Mouse (Mus musculus): ENCODE measurements around the gene Zfp334. TPM values are rescaled to one million over a fixed set of nuclear protein-coding genes. Genes with fewer than 3 reads are reported as not detected.

The Zfp334 gene
- total RNA-seq (2017) = 0.25 TPM in 1 of 2 replicates, not detected in the other

DNA sequence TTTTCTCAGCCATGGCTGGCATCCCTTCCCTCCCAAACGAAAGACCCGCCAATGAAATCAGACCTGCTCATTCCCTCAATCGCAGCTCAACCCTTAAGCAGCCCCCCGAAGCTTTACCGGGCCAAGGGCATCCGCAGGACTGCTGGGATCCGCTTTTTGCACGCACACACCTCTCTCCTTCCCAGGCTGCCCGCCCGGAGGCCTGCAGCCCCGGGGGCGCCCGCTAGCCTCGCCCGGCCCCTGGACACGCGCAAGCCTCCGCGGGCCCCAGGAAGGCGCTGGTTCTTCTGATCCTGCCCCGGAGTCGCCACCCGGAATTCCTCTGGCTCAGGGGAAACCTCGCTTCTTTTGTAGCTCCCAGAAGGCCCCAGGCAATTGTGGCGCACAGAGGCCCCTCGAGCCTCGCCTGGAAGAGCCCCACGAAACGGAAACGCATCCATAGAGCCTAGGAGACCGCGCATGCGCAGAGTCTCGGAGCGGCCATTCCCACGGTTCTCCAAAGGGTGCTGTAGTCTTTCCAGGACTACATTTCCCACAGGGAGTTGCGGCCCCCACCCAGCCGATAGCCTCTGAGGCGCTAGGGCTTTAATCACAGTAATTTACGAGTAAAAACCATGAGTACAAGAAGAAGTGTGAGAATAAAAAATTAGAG lies at the start of gene Zfp334:
Gene Zfp334, minus strand, starts transcription at position 416 of the 652 bp plus-strand sequence.
- ATAC-seq (replicated peaks in 1 of 2; ENCODE audit: insufficient read depth in 1 of 2, low FRiP score in 2 of 2, low TSS enrichment in 1 of 2, low read depth in 1 of 2, poor library complexity in 2 of 2, severe bottlenecking in 2 of 2) = no peak

DNA sequence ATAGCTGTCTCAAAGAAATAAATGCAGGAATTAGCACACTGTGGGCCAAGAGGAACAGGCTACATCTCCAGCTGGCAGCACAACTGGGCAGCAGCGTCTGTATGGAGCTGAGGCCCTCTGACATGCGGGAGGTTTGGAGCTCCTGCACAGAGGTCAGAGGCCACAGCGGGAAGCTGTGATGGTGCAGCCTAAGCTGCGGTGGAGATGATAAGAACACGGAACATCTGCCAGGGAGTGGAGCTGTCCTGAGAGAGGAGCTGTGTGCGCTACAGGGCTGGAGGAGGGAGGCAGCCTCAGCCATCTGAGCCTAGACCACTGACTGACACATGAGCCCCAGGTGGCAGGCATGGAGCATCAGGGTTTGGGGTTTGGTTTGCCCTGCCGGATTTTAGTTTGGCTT lies 40.6 kb upstream of the Zfp334 start:
- no peak for ATAC-seq (replicated peaks in 1 of 2; ENCODE audit: insufficient read depth in 1 of 2, low FRiP score in 2 of 2, low TSS enrichment in 1 of 2, low read depth in 1 of 2, poor library complexity in 2 of 2, severe bottlenecking in 2 of 2)

DNA sequence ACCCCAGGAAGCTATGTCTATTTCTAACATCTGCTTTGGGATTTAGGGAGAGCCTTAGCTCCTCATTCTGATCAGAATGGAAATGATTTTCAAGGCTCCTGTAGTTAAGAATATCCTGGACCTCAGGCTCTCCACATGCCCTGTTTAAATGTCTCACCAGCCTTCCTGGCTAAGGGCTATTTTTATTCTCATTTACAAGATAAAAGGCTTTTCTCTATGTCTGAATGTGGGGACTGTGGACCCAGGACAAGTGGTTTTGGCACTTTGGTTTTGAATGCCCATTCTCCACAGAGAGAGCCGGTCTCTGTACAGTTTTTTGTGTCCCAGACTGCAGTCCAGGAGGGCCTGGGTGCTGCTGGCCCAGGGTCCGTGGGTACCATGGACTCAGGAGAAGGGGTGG lies 32.1 kb upstream of the Zfp334 start:
- no peak for ATAC-seq (replicated peaks in 1 of 2; ENCODE audit: insufficient read depth in 1 of 2, low FRiP score in 2 of 2, low TSS enrichment in 1 of 2, low read depth in 1 of 2, poor library complexity in 2 of 2, severe bottlenecking in 2 of 2)

DNA sequence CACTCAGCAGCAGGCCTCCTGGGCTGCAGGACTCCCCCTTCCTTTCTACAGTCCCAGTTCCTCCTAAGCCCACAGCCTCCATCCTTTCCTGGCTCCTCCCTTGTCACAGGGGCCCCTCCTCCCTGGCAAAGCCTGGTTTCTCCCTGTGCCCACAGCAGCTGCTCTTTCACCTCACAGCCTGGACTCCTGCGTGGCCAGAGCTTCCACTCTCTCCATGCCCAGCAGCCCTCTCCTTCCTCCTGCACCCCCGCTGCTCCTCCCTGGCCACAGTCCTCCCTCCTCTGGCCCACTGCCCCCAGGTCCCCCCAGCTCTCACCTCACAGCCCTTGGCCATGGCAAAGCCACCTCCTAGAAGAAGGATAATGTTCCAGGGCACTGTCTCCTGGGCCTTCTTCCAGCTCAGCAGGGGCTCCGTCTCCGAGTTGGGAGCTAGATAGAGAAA lies 31.6 kb upstream of the Zfp334 start:
- 0 out of 4 replicates have a peak, but pooled peaks of 1 of the 2 experiments have one; percentile 29 for ATAC-seq (replicated peaks in 1 of 2; ENCODE audit: insufficient read depth in 1 of 2, low FRiP score in 2 of 2, low TSS enrichment in 1 of 2, low read depth in 1 of 2, poor library complexity in 2 of 2, severe bottlenecking in 2 of 2)

DNA sequence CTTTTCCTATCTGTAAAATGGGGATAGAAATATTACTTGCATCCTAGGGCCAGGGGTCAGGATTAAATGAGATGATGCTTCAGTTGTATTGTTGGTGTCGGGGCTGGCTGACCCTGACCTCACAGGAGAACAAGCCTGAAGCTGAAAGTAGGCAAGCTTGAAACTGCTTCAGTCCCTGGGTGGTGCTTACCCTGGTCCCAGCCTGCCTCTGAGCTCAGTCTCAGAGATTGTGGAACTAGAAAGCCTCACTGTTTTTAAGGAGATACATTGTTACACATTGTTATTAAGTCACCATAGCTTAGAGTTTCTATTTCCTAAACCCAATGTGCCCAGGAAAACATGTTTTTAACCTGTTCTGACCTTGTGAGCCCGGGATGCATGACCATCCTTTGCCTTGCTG lies 30.5 kb upstream of the Zfp334 start:
- ATAC-seq (replicated peaks in 1 of 2; ENCODE audit: insufficient read depth in 1 of 2, low FRiP score in 2 of 2, low TSS enrichment in 1 of 2, low read depth in 1 of 2, poor library complexity in 2 of 2, severe bottlenecking in 2 of 2) = no peak

DNA sequence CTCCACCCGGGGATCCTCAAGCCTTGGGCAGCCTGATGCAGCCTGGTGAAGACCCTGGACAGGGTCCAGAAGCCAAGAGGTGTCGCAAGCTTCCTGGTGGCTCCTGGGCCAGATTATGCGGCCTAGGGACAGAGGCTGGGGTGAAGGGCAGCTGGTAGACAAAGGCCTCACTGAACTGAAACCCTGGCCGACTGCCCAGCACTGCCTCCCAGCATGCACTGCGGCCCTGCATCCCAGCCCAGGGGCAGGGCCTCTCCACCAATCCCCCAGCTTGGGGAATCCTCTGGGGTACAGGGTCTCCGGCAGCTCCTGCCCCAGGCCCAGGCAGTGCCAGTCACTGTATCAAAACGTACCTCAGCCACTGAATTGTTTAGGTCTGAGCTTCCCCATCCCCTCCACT lies 29.2 kb upstream of the Zfp334 start:
- no peak for ATAC-seq (replicated peaks in 1 of 2; ENCODE audit: insufficient read depth in 1 of 2, low FRiP score in 2 of 2, low TSS enrichment in 1 of 2, low read depth in 1 of 2, poor library complexity in 2 of 2, severe bottlenecking in 2 of 2)

DNA sequence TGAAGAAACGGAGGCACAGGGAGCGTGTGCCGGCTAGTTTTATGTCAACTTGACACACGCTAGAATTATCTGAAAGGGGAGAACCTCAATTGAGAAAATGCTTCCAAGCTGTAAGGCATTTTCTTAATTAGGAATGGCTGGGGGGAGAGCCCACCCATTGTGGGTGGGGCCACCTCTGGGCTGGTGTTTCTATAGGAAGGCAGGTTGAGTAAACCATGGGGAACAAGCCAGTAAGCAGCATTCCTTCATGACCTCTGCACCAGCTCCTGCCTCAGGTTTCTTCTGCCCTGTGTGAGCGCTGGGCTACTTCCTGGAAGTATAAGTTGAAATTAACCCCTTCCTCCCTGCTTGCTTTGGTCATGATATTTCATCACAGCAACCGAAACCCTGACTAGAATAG lies 27.7 kb upstream of the Zfp334 start:
- ATAC-seq (replicated peaks in 1 of 2; ENCODE audit: insufficient read depth in 1 of 2, low FRiP score in 2 of 2, low TSS enrichment in 1 of 2, low read depth in 1 of 2, poor library complexity in 2 of 2, severe bottlenecking in 2 of 2) = no peak

DNA sequence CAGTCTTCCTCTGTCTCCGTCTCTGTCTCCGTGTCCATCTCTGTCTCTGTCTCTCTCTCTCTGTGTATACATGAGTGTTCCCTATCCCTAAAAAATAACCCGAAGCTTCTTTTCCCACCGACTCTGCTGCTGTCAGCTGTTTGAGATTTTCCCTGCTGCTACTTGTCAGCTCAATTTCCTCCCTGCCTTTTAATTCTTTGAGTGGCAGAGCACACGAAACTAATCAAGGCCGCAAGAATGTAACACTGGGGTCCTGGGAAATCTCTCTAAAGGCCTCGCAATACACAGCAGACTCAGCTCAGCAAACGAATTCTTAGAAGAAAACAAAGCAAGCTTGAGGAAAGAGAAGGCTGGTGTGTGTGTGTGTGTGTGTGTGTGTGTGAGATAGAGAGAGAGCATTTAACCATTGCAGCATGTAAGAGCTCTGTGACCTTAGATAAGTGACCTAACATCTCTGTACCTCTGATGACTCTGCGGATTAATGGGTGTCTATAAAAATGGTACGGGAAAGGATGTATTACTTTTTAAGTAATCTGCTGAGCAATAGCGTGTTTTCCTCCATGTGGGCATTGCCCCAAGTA lies 27.2 kb upstream of the Zfp334 start:
- no peak for ATAC-seq (replicated peaks in 1 of 2; ENCODE audit: insufficient read depth in 1 of 2, low FRiP score in 2 of 2, low TSS enrichment in 1 of 2, low read depth in 1 of 2, poor library complexity in 2 of 2, severe bottlenecking in 2 of 2)

DNA sequence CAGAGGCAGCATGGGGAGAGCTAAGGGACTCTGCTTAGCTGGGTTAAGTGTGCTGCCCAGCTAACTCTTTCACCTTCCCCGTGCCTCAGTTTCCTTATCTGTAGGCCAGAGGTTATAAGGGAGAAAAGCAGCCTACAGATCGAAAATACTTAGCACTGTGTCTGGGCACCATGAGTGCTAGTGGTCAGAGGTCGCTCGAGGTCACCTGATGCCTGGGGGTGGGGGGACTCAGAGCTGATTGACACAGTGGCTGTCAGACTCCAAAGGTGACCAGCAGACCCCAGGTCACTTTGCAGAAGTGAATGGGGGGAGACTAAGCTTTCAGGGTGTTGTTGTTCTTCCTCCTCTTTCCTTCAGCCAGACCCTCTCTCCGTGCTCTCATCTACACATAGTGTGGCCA lies 26.3 kb upstream of the Zfp334 start:
- no peak for ATAC-seq (replicated peaks in 1 of 2; ENCODE audit: insufficient read depth in 1 of 2, low FRiP score in 2 of 2, low TSS enrichment in 1 of 2, low read depth in 1 of 2, poor library complexity in 2 of 2, severe bottlenecking in 2 of 2)

DNA sequence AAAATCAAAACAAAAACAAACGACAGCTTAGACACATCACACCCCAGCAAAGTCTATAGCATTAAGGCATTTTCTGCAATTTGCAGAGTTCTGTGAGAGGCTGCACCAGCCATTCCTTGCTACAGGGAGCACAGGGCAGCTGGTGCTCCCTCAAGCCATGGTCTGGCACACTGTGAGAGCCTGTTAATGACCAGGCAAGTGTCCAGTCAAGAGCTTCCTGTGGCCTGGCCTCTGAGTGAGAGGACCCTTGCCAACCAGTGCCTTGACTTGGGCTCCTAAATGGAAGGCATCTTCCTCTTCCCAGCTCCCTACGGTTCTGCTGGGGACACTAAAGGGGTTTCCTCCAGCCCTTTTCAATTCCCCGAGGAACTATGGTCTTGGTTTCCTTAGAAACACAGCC lies 25.8 kb upstream of the Zfp334 start:
- ATAC-seq (replicated peaks in 1 of 2; ENCODE audit: insufficient read depth in 1 of 2, low FRiP score in 2 of 2, low TSS enrichment in 1 of 2, low read depth in 1 of 2, poor library complexity in 2 of 2, severe bottlenecking in 2 of 2) = no peak

DNA sequence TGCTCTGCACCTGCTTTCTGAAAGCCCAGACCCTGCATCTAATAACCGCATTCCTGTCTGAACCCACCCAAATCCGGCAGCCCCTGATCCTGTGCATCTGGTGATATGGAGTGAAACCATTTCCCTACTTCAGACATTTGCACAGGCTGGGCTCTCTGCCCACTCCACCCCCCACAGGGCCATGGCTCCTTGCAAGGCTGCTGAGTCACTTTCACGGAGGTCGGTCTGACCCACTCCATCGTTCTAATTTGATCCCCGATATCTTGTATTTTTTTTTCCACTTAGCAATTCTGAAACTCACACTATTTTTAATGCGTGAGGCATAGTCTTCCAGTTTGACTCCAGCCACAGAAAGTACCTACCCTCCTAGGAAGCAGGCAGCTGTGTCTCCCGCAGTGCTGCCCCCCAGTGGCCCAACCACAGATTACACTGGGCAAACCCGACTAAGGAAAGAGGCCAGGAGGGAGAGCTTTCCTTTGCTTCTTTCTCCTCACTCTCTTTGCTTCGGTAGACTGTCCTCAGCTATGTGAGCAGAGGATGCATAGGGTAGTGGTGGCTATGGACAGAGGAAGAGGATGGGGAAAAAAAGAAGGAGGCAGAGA lies 19.7 kb upstream of the Zfp334 start:
- ATAC-seq (replicated peaks in 1 of 2; ENCODE audit: insufficient read depth in 1 of 2, low FRiP score in 2 of 2, low TSS enrichment in 1 of 2, low read depth in 1 of 2, poor library complexity in 2 of 2, severe bottlenecking in 2 of 2) = peak; percentile 34 to 59; a peak in 3 of 4 replicates

DNA sequence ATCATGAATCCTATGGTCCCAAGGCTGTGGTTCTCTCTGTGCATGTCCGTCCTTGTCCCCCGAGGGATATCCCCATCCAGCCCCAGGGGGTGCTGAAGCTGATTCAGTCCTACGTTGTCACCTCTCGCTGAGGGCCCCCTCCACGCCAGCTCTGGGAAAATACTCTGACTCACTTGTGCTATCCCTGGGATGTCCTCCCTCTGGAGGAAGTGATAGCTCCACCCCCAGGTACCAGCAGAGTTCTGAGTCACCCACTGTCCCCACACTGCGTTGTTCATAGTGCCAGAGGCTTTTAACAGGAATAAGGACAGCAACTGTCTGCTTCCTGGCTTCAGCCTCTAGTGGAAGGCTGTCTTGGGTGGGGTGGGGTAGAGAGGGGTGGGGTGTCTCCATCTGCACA lies 17.3 kb upstream of the Zfp334 start:
- ATAC-seq (replicated peaks in 1 of 2; ENCODE audit: insufficient read depth in 1 of 2, low FRiP score in 2 of 2, low TSS enrichment in 1 of 2, low read depth in 1 of 2, poor library complexity in 2 of 2, severe bottlenecking in 2 of 2) = peak in 1 of 2 experiments; percentile 5; a peak in 1 of 4 replicates

DNA sequence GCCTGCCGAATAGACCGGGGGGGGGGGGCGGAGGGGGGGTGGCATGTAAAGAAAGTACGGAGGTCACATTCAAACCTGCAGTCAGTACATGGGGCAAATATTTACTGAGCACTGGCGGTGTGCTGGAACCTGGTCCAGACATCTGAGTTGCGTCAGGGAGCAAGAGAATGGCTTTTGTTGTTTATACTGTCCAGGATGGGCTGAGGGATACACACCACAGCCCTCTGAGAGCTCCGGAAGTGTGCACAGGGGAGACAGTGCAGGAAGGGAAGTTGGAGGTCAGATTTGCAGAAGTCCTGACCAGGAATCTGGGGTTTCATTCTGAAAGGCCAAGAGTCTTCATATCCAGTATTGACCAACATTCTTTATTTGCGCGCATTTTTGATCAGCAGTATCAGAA lies 16.9 kb upstream of the Zfp334 start:
- peak; percentile 30 to 38; a peak in 3 of 4 replicates for ATAC-seq (replicated peaks in 1 of 2; ENCODE audit: insufficient read depth in 1 of 2, low FRiP score in 2 of 2, low TSS enrichment in 1 of 2, low read depth in 1 of 2, poor library complexity in 2 of 2, severe bottlenecking in 2 of 2)

DNA sequence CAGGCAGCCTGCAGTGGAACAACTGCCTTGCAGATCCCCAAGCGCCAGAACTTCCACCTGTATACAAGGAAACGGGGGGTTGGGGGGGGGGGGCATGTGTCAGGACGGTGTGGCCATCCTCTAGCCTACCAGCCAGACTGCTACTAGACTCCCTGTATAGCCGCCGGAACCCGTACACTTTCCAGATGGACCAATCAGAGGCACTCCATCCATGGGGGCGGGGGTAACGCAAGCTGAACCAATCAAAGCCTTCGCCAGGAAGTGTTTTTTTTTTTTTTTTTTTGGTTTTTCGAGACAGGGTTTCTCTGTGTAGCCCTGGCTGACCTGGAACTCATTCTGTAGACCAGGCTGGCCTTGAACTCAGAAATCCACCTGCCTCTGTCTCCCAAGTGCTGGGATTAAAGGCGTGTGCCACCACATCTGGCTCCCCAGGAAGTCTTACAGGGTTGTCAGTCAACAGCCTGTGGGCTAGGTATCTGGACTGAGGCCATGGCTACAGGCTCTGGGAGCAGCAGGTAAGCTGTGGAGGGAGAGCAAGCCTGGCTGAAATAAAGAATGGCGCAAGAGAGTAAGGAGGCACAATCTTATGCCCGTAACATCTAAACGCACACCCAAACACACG lies 10.2 kb upstream of the Zfp334 start:
- ATAC-seq (replicated peaks in 1 of 2; ENCODE audit: insufficient read depth in 1 of 2, low FRiP score in 2 of 2, low TSS enrichment in 1 of 2, low read depth in 1 of 2, poor library complexity in 2 of 2, severe bottlenecking in 2 of 2) = no peak

DNA sequence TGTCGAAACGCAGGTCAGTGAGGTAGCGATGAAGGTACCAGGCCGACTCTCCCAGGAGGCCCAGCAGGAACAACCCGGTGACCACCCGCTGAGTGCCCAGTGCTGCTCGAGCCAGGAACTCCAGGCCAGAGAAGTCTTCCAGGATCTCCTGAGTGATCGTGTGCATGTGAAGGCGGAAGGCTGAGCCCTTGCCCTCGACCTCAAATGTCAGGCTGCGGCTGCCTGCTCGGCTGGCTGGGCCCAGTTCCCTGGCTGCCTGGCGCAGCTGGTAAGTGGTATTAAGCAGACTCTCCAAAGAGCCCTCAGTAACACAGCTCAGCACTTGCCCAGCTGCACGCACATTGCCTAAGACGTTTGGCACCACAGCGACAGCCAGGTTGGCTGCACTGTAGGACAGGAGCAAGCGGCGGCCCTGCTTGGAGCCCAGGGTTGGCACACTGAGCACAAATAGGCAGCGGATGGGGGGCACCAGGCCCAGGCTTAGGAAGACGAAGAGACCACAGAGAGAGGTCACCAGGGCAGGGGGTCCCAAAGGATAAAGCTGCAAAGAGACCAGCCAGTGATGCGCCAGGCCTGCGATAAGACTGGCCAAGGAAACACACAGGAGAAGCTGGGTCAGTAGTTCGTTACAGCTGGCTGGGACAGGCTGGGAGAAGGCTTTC lies 9.6 kb upstream of the Zfp334 start:
- no peak for ATAC-seq (replicated peaks in 1 of 2; ENCODE audit: insufficient read depth in 1 of 2, low FRiP score in 2 of 2, low TSS enrichment in 1 of 2, low read depth in 1 of 2, poor library complexity in 2 of 2, severe bottlenecking in 2 of 2)

DNA sequence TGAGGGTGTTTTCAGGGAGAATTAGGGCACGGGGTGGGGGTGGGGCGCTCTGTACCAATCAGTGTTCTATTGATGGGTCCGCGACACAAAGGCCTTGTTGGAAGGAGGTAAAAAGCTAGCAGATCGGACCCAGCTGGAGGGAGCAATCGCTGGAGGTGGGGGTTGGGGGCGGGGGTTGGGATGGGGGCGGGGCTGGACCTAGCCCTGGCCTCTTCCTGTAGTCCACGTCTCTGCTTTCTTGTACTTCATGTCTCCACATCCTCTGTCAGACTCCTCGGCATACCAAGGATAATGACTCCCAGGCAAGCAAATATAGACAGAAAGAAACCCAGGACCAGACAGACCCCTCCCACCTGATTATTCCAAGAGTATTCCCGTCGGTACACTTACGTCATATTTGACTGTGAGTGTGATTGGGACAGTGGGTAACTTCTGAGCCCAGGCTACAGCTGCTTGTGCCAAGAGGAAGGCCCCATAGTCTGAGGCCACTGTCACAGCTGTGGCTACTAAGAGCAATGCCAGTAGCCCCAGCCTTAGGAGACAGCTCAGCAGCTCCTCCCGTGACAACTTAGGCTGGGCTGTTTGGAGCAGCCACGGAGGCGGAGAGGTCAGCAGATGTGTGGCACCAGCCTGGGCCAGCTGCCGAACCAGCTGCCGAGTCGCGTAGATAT lies 8.9 kb upstream of the Zfp334 start:
- no peak for ATAC-seq (replicated peaks in 1 of 2; ENCODE audit: insufficient read depth in 1 of 2, low FRiP score in 2 of 2, low TSS enrichment in 1 of 2, low read depth in 1 of 2, poor library complexity in 2 of 2, severe bottlenecking in 2 of 2)

DNA sequence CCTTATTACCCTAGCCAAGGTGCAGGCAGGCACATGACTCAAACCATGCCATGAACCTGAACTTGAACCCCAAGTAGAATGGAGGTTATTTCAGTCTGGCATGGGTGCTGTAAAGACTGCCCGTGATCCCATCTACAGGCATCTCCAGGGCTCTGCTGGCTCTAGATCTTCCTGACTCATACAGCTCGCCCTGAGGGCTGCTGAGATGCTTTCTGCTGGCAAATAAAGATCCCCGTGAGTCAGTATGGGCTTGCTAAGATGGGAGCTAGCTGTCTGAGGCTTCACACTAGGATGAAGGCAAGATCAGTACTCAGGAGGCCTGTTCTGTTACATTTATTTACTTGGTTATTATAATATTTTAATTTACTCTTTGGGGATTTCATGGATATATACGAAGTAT lies 4.1 kb upstream of the Zfp334 start:
- ATAC-seq (replicated peaks in 1 of 2; ENCODE audit: insufficient read depth in 1 of 2, low FRiP score in 2 of 2, low TSS enrichment in 1 of 2, low read depth in 1 of 2, poor library complexity in 2 of 2, severe bottlenecking in 2 of 2) = no peak
